Mouse (Mus musculus) neutrophil, adult 5-6 weeks (primary cell): ENCODE results near the gene Grhpr. TPM values are rescaled to one million over a fixed set of nuclear protein-coding genes. Genes with fewer than 3 reads are reported as not detected.
"Not testable (repeated sequence)": the region's sequence is repeated elsewhere in the genome, so short reads cannot be mapped to it uniquely, and the experiment has no call there.

Source experiments
- ATAC-seq: fragments of 151-379, 151-347 bp; 2 replicates; pipeline ENCODE4 v1.8.0; 2017; ENCODE audit warnings: mild to moderate bottlenecking, moderate TSS enrichment; ENCODE audit not compliant: insufficient number of reproducible peaks, poor library complexity, low FRiP score, severe bottlenecking; ENCODE audit errors: extremely low read depth
- total RNA-seq: library from RNA; stranded (forward); fragments of 200-1000 nt; gene quantifications from 2 replicates; pipeline ENCODE4 v1.2.3, GENCODE M21; 2017

Gene Grhpr
- total RNA-seq, 1 experiment from 2014 or later, result 6.6 TPM

- peak; percentile 48 for ATAC-seq
Measured at GRCm38 (mm10) chr4:44970612-44971110, 10.5 kb upstream of the Grhpr start.

- ATAC-seq, result peak; percentile 76
Measured at GRCm38 (mm10) chr4:44973450-44973849, 7.7 kb upstream of the Grhpr start.

- ATAC-seq, result no peak
Measured at GRCm38 (mm10) chr4:44973871-44974270, 7.3 kb upstream of the Grhpr start.

- ATAC-seq, result no peak
Measured at GRCm38 (mm10) chr4:44974331-44974730, 6.9 kb upstream of the Grhpr start.

- ATAC-seq, result no peak
Measured at GRCm38 (mm10) chr4:44976026-44976615, 5.1 kb upstream of the Grhpr start.

- ATAC-seq, result no peak
Measured at GRCm38 (mm10) chr4:44976921-44977710, 4.1 kb upstream of the Grhpr start.

- no peak for ATAC-seq
Measured at GRCm38 (mm10) chr4:44978175-44978574, 3.0 kb upstream of the Grhpr start.

- ATAC-seq, result no peak
Measured at GRCm38 (mm10) chr4:44979794-44980338, 1.3 kb upstream of the Grhpr start.

- ATAC-seq, result no peak
Measured at GRCm38 (mm10) chr4:44981974-44982287, 736 bp downstream of the Grhpr start.

- ATAC-seq, result no peak
Measured at GRCm38 (mm10) chr4:44982440-44983130, 1.4 kb downstream of the Grhpr start.

GRCm38 (mm10) chr4:44983131-44983740, 2.0 kb downstream of the Grhpr start:
- no peak for ATAC-seq

- ATAC-seq, result no peak
Measured at GRCm38 (mm10) chr4:44990560-44990959, 9.4 kb downstream of the Grhpr start.

GRCm38 (mm10) chr4:44992330-44992729, 11.1 kb downstream of the Grhpr start:
- ATAC-seq, result not testable (repeated sequence)

- ATAC-seq, result not testable (repeated sequence)
Measured at GRCm38 (mm10) chr4:44993179-44993578, 12.0 kb downstream of the Grhpr start.

GRCm38 (mm10) chr4:44993847-44994246, 12.7 kb downstream of the Grhpr start:
- ATAC-seq, result no peak

- no peak for ATAC-seq
Measured at GRCm38 (mm10) chr4:44994776-44995175, 13.6 kb downstream of the Grhpr start.

GRCm38 (mm10) chr4:44998071-44998470, 16.9 kb downstream of the Grhpr start:
- ATAC-seq, result no peak

GRCm38 (mm10) chr4:45000001-45000400, 18.8 kb downstream of the Grhpr start:
- no peak for ATAC-seq

- ATAC-seq, result no peak
Measured at GRCm38 (mm10) chr4:45005452-45005851, 24.3 kb downstream of the Grhpr start.
